Mouse (Mus musculus) small intestine, adult 2 months (tissue): ENCODE measurements around the gene Snrk.

Experiments used
- CTCF ChIP-seq: fragments of 200-500 bp; IDR thresholded peaks from 2 replicates; pipeline ENCODE4 v1.5.1; 2012; ENCODE audit warnings: low read depth, mild to moderate bottlenecking, control low read depth, inconsistent platforms, low read length, moderate library complexity, mixed read lengths; ENCODE audit not compliant: insufficient replicate concordance, insufficient read length; ENCODE audit errors: extremely low read depth
- POLR2A ChIP-seq: fragments of 200-500 bp; IDR thresholded peaks from 2 replicates; pipeline ENCODE4 v1.6.1; 2012; ENCODE audit warnings: low read depth, mild to moderate bottlenecking, control low read depth, inconsistent platforms, low read length, moderate library complexity

DNA sequence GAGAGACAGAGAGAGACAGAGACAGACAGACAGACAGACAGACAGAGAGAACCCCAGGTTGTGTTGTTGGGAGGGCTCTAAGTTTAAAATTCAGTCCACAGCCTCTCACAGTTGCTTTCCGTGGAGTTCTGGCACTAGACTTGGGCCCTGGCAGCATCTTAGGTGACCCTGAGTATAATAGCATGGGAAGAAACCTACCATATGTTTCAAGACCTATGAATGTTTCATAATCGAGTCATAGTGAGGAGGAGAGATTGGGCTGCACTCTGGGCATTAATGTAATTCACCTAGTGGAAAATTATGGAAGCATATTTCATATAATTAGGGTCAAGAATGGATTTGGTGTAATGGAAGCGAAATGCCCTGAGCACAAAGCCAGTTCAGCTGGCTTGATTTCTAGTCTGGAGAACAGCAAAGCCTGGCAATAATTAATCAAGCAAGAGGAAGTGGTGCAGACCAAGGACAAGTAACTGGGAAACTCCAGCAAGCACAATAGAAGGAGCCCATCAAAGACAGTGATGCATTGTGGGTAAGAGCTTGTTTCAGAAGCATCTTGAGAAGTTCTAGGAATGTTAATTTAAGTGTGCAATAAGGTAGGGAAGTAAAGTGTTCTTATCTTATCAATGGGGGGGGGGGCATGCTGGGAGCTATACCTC is 31.4 kb upstream of the Snrk start:
- TF ChIP-seq CTCF (no peak), POLR2A (no peak)
